Mouse (Mus musculus) sigmoid colon, adult 10 weeks (tissue): Measurements from ENCODE around the gene Kitl. TPM values are rescaled to one million over a fixed set of nuclear protein-coding genes. Genes with fewer than 3 reads are reported as not detected.

Experiments
- polyA plus RNA-seq: library from polyadenylated mRNA; stranded (reverse); fragments of 350-450 nt; fragmentation: Illumina TruSeq; extraction: RNeasy Lipid Tissue Mini Kit (QIAGEN cat#74804); gene quantifications from one replicate; pipeline ENCODE4 v1.2.3, GENCODE M21; 2014; ENCODE audit warnings: low read depth, low replicate concordance

Kitl gene
- 263 TPM for polyA plus RNA-seq

GRCm38 (mm10) chr10:100015370-100016325 is at the start of gene Kitl:
Gene Kitl, plus strand, starts transcription at chr10:100015630.

